Mouse (Mus musculus) layer of hippocampus, adult 2 months (tissue): Measurements from ENCODE around the gene Arnt2. TPM values are rescaled to one million over a fixed set of nuclear protein-coding genes. Genes with fewer than 3 reads are reported as not detected.

Experiments
- DNase-seq, 2 experiments: peaks; one replicate each; pipeline ENCODE4 v3.0.0; 2022; ENCODE audit warnings: low spot score in 2 of 2
- H3K27ac ChIP-seq: fragments of 200-600 bp; 2 replicates; pipeline ENCODE4 v1.8.1; 2022
- H3K4me3 ChIP-seq: fragments of 200-600 bp; 2 replicates; pipeline ENCODE4 v1.8.1; 2022; ENCODE audit warnings: mild to moderate bottlenecking
- CTCF ChIP-seq: fragments of 200-600 bp; conservative IDR thresholded peaks from 2 replicates; pipeline ENCODE4 v1.8.1; 2022; ENCODE audit warnings: antibody characterized with exemption, mild to moderate bottlenecking, moderate library complexity
- total RNA-seq, 2 experiments: library from RNA; stranded (reverse); gene quantifications; 2 replicates each; pipeline ENCODE4 v1.2.3; 2021

Gene Arnt2
- total RNA-seq, 2 experiments from 2014 or later: 146 to 163 TPM

DNA sequence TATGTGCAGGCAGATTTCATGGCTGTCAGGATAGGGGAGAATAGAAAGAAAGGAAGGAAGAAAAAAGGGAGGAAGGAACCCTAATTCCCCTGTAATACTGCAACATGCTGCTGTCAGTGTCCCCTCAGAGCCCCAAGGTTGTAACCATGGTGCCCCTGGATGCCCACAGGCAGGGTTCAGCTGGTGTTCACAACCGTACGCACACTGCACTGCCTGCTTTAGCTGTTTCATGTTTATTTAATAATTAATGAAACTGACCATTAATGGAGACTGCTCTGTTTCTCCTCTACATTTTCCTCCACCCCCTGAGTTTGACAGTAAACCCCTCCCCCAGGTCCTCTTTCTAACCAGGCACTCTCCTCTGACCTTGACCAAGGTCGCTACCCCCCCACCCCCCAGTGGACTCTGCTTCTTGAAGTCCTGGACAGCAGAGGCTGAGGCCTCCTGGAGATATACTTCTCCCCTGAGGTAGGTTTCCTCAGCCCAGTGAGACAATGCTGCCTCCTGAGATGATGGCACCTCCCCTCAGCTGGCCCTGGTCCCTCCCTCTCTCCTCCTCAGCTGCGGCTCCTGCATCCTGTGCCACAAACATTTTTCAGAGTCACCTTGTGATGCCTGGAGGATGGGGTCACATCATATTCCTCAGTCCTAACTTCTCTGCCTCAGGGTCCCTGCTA lies 150.5 kb downstream of the Arnt2 start:
- no peak overlapping the region for H3K4me3 ChIP-seq
- no peak for DNase-seq
- TF ChIP-seq CTCF: no peak
- H3K27ac ChIP-seq: no peak overlapping the region

DNA sequence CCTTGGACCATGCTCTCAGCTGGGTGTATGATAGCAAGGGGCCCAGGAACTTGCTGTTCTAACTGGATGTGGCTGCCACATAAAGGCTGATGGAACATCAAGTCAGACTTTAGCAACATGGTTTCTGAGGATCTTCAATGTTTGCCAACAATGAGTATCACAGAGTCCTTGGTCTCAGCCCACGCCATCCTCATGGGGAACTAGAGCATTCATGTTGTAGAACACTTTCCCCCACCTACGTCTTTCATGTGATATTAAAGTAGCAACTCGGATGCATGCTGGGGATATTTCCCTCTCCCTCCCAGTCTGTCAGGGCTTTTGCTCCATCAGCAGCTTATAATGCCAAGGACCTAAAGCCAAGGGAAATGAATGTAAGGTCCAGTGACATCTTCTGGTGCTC lies 153.3 kb downstream of the Arnt2 start:
- H3K4me3 ChIP-seq: no peak overlapping the region
- no peak overlapping the region for H3K27ac ChIP-seq
- TF ChIP-seq CTCF: no peak
- DNase-seq: no peak

- TF ChIP-seq CTCF: no peak
Measured at GRCm38 (mm10) chr7:84256245-84256644, 153.7 kb downstream of the Arnt2 start.

DNA sequence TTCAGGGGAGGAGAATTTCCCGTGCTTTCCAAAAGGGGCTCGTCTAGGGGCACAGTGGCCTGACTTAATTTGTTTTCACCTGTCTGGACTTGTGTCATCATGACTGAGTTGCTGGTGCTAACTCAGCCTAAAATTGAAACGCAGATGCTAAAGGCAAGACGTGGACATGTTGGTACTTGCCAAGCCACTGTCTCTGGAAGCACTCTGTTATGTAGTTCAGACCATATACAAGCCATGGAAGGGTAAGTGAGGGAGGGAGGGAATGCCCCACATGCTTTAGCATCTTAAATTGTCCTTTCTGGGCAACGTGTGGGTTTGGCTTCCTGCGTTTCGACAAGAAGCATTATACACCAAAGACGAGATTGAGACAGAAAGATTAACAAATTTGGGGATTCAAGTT lies 155.1 kb downstream of the Arnt2 start:
- Histone ChIP-seq H3K27ac (no peak overlapping the region), H3K4me3 (no peak overlapping the region)
- no peak for TF ChIP-seq CTCF
- DNase-seq: no peak

More at GRCm38 (mm10) chr7:84256245-84256644, 153.7 kb downstream of the Arnt2 start:
- Histone ChIP-seq H3K4me3 (no peak overlapping the region), H3K27ac (no peak overlapping the region)
- DNase-seq: no peak

GRCm38 (mm10) chr7:84254311-84254710 lies 155.7 kb downstream of the Arnt2 start:
- no peak for TF ChIP-seq CTCF
- no peak overlapping the region for H3K27ac ChIP-seq
- H3K4me3 ChIP-seq: no peak overlapping the region
- no peak for DNase-seq

DNA sequence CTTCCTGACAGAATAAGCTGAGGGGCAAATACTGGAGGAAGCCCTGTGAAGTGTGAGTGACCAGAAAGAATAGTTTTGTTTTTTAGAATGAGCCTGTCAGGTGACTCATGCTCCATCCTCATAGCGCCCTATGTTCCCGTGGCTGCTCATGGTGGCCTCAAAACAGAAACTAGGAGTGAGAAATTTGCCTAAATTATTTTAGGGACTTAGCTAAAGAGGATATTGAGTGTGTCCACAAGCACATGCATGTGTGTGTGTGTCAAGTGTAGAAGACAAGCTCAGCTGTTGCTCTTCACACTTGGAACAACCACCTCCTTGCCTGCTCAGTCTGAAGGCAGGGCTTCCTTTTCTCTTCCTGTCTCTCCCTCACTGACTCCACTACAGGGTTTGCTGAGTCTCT lies 158.3 kb downstream of the Arnt2 start:
- no peak overlapping the region for H3K27ac ChIP-seq
- no peak overlapping the region for H3K4me3 ChIP-seq
- DNase-seq: no peak
- no peak for TF ChIP-seq CTCF

GRCm38 (mm10) chr7:84250736-84251135 lies 159.2 kb downstream of the Arnt2 start:
- H3K27ac ChIP-seq: no peak overlapping the region
- no peak overlapping the region for H3K4me3 ChIP-seq
- no peak for TF ChIP-seq CTCF
- DNase-seq: no peak

- no peak for DNase-seq
- no peak for TF ChIP-seq CTCF
- Histone ChIP-seq H3K27ac (no peak overlapping the region), H3K4me3 (no peak overlapping the region)
Measured at GRCm38 (mm10) chr7:84249951-84250350, 160.0 kb downstream of the Arnt2 start.

DNA sequence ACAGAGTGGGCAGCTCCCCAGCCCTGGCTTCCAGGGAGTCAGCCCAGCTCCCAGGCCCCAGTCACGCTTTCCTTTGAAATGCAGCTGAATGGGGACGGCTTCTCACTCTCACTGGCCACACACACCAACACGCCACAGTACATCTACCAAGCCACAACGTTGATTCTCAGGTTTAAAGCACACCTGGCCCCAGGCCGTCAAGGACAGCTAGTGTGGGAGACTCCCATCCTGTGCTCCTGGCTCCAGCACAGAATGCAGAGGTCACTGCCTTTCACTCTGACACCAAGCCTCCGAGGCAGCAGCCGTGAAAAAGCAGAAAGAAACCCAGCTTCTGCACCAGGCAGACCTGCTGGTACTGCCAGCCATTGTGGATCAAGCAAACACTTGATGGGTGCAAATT lies 160.6 kb downstream of the Arnt2 start:
- no peak for TF ChIP-seq CTCF
- no peak overlapping the region for H3K4me3 ChIP-seq
- no peak overlapping the region for H3K27ac ChIP-seq
- DNase-seq: no peak

- no peak overlapping the region for H3K27ac ChIP-seq
- DNase-seq: no peak
- H3K4me3 ChIP-seq: no peak overlapping the region
- no peak for TF ChIP-seq CTCF
Measured at GRCm38 (mm10) chr7:84247960-84248665, 161.9 kb downstream of the Arnt2 start.

DNA sequence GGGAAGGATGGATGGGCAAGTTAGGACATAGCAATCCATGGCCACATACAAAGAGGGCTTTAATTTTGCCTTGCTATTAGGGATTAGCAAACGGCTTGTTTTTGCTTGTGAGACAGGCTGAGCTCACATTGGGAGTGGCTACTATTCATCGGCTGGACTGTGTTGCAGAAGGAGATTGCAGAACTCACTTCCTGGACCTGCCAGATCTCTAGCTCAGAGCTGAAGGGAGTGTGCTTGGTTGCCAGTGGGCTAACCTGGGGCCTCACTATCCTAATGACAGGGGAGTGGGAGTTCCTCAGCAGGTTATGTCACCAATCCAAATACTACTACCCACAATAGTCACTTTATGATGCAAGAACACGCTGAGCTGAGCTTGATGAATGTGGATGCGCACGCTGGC lies 163.1 kb downstream of the Arnt2 start:
- no peak overlapping the region for H3K4me3 ChIP-seq
- no peak overlapping the region for H3K27ac ChIP-seq
- no peak for DNase-seq
- no peak for TF ChIP-seq CTCF

GRCm38 (mm10) chr7:84246093-84246492 lies 163.9 kb downstream of the Arnt2 start:
- H3K27ac ChIP-seq: no peak overlapping the region
- DNase-seq: no peak
- TF ChIP-seq CTCF: no peak
- no peak overlapping the region for H3K4me3 ChIP-seq

DNA sequence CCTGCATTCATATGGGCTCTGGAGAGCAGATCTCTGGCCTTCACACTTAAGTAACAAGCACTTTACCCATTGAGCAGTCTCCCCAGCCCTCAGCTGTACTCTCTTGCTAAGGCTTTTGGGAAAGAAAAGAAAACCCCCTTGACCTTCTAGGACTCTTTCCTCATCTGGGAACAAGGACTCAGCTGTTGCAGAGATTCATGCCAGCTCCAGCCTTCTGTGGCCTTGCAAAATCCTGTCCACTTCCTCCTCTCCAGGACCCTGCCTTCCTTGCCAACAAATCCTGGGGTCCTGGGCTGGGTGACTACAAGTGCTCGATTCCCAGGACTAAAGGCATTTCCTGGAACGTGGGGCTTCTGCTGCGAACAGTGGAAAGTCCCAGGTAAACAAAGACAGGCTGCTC lies 169.6 kb downstream of the Arnt2 start:
- Histone ChIP-seq H3K4me3 (no peak overlapping the region), H3K27ac (no peak overlapping the region)

DNA sequence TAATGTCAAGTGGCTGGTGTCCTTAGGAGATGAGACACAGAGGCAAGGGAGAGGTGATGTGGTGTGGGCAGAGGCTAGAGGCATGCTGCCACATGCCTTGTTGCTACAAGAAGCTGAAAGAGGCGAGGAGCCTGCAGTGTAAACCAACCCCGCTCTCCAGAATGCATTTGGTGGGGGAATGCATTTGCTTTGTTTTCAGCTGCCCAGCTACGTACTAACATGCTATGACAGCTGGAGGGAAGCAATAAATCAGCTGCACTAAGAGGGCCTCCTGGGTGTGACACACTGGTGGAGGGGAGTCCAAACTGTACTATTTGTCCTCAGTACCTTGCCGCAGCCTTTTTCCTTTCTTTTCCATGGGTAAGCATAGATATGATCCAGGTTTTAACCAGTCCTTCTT lies 172.3 kb downstream of the Arnt2 start:
- H3K27ac ChIP-seq: no peak overlapping the region
- no peak for TF ChIP-seq CTCF
- DNase-seq: no peak
- no peak overlapping the region for H3K4me3 ChIP-seq

More for the DNA sequence above, 169.6 kb downstream of the Arnt2 start:
- no peak for DNase-seq
- no peak for TF ChIP-seq CTCF
